Mouse (Mus musculus): Measurements from ENCODE around the gene Rap1a. TPM values are rescaled to one million over a fixed set of nuclear protein-coding genes. Genes with fewer than 3 reads are reported as not detected.
A peak's percentile ranks its signal among the peaks of the same experiment; 100 is the strongest.
"Not testable (repeated sequence)": the region's sequence is repeated elsewhere in the genome, so short reads cannot be mapped to it uniquely, and the experiment has no call there.

Rap1a gene
- total RNA-seq, 2 experiments from 2014 or later = 74.1 to 94.9 TPM

GRCm38 (mm10) chr3:105716353-105717000, 84.7 kb downstream of the Rap1a start:
- no peak for DNase-seq (ENCODE audit: low spot score)

GRCm38 (mm10) chr3:105714820-105715167, 86.3 kb downstream of the Rap1a start:
- DNase-seq (ENCODE audit: low spot score) = no peak

GRCm38 (mm10) chr3:105714091-105714819, 86.9 kb downstream of the Rap1a start:
- peak; percentile 67 for DNase-seq (ENCODE audit: low spot score)

- DNase-seq (ENCODE audit: low spot score) = no peak
Measured at GRCm38 (mm10) chr3:105712827-105713226, 88.3 kb downstream of the Rap1a start.

- DNase-seq (ENCODE audit: low spot score) = peak; percentile 79
Measured at GRCm38 (mm10) chr3:105711741-105712140, 89.4 kb downstream of the Rap1a start.

GRCm38 (mm10) chr3:105710246-105710645, 90.9 kb downstream of the Rap1a start:
- no peak for DNase-seq (ENCODE audit: low spot score)

- no peak for DNase-seq (ENCODE audit: low spot score)
Measured at GRCm38 (mm10) chr3:105707590-105707989, 93.5 kb downstream of the Rap1a start.

GRCm38 (mm10) chr3:105706366-105707020, 94.6 kb downstream of the Rap1a start:
- no peak for DNase-seq (ENCODE audit: low spot score)

- DNase-seq (ENCODE audit: low spot score) = no peak
Measured at GRCm38 (mm10) chr3:105705561-105705960, 95.6 kb downstream of the Rap1a start.

GRCm38 (mm10) chr3:105705061-105705549, 96.0 kb downstream of the Rap1a start:
- DNase-seq (ENCODE audit: low spot score) = peak; percentile 64

- peak; percentile 84 for DNase-seq (ENCODE audit: low spot score)
Measured at GRCm38 (mm10) chr3:105704031-105705008, 96.8 kb downstream of the Rap1a start, which contains the start of gene Inka2. Gene Inka2, plus strand, starts transcription at chr3:105704599.

GRCm38 (mm10) chr3:105703571-105703970, 97.6 kb downstream of the Rap1a start:
- DNase-seq (ENCODE audit: low spot score) = no peak

GRCm38 (mm10) chr3:105701399-105701798, 99.7 kb downstream of the Rap1a start:
- DNase-seq (ENCODE audit: low spot score) = no peak

- not testable (repeated sequence) for DNase-seq (ENCODE audit: low spot score)
Measured at GRCm38 (mm10) chr3:105700786-105701185, 100.3 kb downstream of the Rap1a start.

GRCm38 (mm10) chr3:105699241-105699933, 101.7 kb downstream of the Rap1a start:
- DNase-seq (ENCODE audit: low spot score) = no peak

GRCm38 (mm10) chr3:105698311-105698710, 102.8 kb downstream of the Rap1a start:
- DNase-seq (ENCODE audit: low spot score) = no peak

- DNase-seq (ENCODE audit: low spot score) = no peak
Measured at GRCm38 (mm10) chr3:105697148-105697441, 104.0 kb downstream of the Rap1a start.

- no peak for DNase-seq (ENCODE audit: low spot score)
Measured at GRCm38 (mm10) chr3:105696387-105697147, 104.6 kb downstream of the Rap1a start.

GRCm38 (mm10) chr3:105695476-105696386, 105.4 kb downstream of the Rap1a start:
- no peak for DNase-seq (ENCODE audit: low spot score)
